Mouse (Mus musculus): ENCODE measurements around the gene Fam136a.

Gene Fam136a

DNA sequence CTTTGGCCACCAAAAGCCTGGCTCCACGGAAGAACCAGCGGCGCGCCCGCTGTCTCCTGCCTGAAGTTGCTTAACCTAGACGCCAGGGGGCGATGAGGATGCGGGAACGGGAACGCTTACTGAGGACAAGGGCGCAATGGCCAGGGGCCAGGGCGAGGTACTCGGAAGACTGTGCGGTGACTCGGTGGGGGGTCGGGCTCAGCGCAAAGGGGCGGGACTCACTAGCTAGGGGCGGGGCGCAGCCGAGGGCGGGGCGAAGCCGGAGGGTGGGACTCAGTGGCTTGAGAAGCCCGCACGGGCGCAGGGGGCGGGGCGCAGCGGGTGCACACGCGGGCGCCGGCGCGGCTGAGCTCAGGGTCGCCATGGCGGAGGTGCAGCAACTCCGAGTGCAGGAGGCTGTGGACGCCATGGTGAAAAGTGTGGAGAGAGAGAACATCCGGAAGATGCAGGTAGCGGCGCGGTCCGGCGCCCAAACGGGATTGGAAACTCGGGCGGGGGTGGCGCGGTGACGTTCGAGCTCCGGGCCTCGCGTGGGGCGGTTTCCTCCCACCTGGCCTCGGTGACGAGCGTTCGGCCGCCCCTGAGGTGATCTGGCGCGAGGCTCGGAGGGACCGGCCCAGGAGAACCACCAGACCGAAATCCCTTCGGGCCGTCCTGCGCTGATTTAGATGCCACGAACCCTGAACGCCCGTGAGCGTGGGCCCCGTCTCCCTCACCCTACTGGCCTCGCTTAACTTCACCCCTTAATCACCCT, at the start of gene Fam136a:
Gene Fam136a, plus strand, starts transcription at position 276 of the 754 bp plus-strand sequence.
- TF ChIP-seq GATA4 (IDR thresholded peaks at IDR 0.05; ENCODE audit: insufficient replicate concordance, low read length) = no peak

DNA sequence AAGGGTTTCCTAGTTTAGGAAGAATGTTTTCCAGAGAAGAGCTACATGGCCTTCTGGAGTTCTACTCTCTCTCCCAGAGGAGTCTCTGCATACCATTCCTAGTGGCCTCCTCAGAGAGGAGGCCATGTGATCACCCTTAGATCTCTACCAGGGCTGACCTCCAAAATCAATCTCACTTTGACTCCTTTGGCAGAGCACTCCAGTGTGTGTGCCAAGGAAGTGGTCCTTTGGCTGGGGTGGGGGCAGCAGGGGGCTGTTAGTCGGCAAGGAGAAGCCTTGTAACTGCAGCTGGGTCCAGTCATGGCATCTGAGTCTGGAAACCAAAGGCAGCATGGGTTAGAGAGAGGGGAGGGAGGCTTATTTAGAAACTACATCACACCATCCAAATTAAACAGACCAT, 48.4 kb upstream of the Fam136a start:
- TF ChIP-seq GATA4 (IDR thresholded peaks at IDR 0.05; ENCODE audit: insufficient replicate concordance, low read length) = no peak

DNA sequence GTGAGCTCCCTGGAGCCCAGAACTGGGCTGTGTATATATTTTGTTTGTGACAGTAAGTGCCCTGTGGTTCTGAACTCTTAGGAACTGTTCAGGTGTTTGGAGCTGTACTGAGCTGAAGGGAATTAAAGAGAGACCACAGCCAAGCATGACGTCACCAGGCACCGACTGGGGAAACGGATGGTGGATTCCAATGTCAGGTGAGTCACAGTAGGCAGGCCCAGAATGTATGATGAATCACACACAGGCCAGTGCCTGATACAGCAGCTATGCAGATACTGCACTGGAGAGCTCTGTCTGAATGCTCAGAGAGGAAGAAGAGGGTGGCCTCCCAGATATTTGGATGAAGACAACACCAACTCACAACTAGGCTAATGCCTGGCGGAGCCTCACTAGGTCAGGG, 46.6 kb upstream of the Fam136a start:
- no peak for TF ChIP-seq GATA4 (IDR thresholded peaks at IDR 0.05; ENCODE audit: insufficient replicate concordance, low read length)

DNA sequence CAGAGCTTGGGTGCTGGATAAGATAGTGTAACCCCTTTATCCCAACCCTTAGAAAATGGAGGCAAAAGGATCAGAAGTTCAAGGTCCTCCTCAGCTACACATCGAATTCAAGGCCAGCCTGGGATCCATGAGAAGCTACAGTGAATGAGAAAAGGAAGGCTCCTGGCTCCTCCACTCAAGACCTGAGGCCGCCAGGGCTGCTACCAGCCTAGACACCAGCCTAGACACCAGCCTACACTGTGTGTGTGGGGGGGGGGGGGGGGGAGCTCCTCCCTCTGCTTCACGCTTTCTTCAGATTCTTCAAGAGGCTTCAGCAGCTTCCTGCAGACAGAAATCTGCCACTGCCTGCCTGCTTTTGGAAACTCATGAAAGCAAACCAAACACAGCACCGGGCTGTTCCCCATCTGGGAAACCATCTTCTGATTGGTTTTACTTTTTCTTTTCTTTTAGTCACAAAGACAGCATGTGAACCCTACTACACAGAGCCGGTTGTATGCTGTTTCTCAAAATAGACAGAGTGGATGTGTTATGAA, 43.3 kb upstream of the Fam136a start:
- no peak for TF ChIP-seq GATA4 (IDR thresholded peaks at IDR 0.05; ENCODE audit: insufficient replicate concordance, low read length)

DNA sequence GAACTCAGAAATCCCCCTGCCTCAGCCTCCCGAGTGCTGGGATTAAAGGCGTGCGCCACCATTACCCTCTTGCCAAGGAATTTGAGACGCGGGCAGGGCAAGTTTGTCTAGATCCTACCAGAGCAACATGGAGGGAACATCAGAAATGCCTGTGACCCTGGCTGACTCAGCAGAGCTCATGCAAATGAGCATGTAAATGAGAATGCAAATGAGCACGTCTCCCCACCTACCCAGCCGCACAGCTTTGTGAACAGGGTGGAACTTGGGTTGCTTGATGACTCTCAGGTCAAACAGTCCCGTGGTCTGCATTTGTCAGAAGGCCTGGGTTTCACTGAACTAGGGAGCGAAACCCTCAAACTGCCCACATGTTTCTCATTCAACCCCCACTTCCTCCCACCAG, 42.5 kb upstream of the Fam136a start:
- TF ChIP-seq GATA4 (IDR thresholded peaks at IDR 0.05; ENCODE audit: insufficient replicate concordance, low read length) = no peak

DNA sequence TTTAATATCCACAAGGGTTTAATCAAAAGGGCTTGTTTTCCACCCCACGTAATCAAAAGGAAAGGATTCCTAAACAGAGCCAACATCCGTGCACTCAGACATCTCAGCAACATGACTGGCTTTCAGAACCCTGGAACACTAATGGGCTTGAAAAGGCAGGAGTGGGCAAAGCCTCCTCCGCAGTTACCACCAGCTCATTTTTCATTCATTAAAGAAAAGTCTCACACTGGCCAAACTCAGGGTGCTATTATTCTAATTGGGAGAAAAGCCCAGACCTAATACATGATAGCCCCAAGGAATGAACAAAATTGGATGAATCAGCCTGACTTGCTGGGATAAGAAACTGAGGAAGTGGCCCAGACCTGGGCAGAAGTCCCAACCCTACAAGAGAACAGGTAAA, 41.0 kb upstream of the Fam136a start:
- no peak for TF ChIP-seq GATA4 (IDR thresholded peaks at IDR 0.05; ENCODE audit: insufficient replicate concordance, low read length)

DNA sequence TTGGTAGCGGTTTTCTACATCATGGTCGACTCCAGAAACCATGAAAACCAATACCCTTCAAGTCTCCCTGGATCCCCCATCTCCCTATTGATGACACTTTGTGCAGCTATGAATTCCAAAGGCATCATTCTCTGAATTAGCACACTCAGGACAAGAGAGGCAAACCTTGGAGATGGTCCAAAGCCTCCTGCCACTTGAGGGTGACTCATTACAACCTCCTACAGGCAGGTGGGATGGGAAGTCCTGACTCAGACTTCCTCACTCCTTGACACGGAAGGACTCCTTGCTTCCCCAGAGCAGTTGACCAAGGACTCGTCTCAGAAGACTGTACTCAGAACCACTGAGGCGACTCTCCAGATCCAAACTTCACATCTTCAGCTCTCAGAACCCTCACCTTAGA, 39.8 kb upstream of the Fam136a start:
- TF ChIP-seq GATA4 (IDR thresholded peaks at IDR 0.05; ENCODE audit: insufficient replicate concordance, low read length) = no peak

DNA sequence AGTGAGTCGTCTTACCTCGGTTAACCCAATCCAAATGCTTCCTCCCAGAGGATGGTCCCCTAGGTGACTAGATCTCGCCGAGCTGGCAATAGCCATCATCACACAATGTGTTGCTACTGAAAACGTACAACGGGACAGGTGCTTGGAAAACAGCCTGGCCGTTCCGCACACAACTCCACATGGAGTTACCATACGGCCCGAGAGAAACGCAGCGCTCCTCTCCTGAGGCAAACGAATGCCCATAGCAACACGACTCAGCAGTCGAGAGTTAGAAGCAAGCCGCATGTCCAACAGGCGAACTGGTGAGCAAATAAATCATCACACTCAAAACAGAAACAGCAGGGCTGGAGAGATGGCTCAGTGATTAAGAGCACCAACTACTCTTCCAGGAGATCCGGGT, 38.6 kb upstream of the Fam136a start:
- TF ChIP-seq GATA4 (IDR thresholded peaks at IDR 0.05; ENCODE audit: insufficient replicate concordance, low read length) = no peak

DNA sequence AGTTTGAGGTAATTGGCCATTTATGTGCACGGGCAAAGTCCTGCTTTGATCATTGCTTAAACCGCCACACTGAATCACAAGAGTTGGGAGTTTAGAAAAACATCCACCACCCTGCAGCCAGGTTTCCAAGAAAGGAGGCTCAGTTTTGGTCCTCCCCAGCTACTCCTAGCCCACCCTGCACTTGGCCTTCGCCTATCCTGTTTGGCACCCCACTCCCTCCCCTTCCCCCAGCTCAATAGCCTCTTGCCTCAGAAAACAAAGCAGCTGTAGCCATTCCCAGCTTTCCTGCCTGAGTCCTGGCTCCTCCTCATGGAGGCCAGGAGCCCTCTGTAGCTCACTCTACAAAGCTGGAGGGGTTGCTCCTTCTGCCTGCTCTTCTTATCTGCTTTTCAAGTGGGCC, 37.1 kb upstream of the Fam136a start:
- TF ChIP-seq GATA4 (IDR thresholded peaks at IDR 0.05; ENCODE audit: insufficient replicate concordance, low read length) = no peak

DNA sequence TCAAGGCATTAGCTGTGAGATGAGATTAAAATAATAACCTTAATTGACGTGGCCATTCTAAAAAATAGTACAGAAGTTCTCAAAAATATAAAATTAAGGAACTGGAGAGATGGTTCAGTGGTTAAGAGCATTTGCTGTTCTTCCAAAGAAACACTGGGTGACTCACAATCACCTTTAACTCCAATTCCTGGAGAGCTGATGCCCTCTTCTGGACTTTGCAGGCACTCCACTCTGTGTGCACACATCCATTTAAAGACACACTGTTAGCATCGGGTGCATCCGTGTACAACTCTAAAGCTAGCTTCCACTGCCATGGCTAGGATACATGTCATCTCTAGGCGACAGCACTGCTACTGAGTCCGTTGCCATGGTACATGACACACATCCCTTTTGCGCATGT, 35.5 kb upstream of the Fam136a start:
- no peak for TF ChIP-seq GATA4 (IDR thresholded peaks at IDR 0.05; ENCODE audit: insufficient replicate concordance, low read length)

DNA sequence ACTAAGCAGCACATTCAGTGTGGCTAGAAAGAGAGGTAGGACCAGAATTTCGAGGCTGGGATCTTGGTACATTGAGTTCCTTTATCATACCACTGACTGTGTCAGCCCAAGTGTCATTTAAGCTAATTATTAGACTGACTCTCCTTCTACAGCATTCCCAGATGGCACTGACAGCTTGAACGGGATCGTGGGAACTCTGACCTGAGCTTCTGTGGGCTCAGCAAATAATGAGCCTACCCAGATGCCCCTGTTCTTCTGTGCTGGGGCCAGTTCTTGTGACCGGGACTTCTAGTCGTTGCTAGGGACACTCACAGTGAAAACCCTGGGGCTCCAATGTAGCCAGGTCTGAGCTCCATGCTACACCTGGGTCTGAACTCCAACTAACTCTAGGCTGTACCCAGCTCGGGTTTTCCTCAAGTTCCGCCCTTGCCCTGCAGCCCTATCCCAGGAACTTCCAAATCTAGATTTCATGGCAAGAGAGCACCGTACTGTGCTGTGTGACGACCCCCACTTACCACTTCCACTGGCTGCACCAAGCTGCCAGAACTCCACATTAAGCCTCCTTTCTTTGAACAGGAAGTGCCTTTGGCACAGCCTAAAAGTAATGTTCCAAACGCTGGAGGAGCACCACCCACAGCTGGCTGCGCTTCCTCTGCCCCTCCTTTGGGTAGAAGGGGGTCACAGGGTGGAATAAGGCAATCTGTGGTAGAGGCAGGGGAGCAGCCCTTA, 30.2 kb upstream of the Fam136a start:
- no peak for TF ChIP-seq GATA4 (IDR thresholded peaks at IDR 0.05; ENCODE audit: insufficient replicate concordance, low read length)

DNA sequence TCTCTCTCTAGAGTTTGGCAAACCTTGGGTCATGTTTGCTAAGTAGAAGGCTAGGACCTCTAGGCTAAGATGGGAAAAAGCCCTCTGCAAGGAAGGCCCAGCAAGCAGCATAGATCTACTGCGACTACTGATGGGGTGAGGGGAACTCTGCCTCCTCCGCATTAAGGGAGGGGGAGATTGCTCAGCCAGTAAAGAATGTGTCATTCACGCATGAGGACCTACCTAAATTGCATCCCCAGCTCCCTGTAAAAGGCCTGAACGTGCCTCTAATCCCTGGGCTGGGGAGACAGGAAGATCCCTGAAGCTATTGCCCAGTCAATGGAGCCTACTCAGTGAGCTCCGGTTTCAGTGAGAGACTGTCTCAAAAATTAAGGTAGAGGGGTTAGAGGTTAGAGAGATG, 29.6 kb upstream of the Fam136a start:
- TF ChIP-seq GATA4 (IDR thresholded peaks at IDR 0.05; ENCODE audit: insufficient replicate concordance, low read length) = no peak

DNA sequence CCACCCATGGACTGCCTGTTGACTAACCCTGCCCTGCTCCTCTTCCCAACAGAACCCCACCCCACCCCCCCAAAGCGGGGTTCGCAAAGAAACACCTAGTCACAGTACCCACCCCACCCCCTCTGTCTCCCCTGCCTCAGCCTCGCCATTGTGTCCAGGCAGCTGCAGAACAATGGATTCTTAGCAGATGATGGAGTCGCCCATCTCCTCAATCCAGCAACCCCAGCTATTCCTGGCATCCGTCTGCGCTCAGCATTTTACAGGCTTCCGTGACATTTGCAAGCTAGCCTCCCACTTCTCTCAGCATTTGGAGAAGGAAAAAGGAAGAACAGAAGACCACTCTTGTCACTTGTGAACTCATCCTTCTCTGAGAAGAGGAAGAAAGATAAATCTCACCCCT, 21.8 kb upstream of the Fam136a start:
- TF ChIP-seq GATA4 (IDR thresholded peaks at IDR 0.05; ENCODE audit: insufficient replicate concordance, low read length) = no peak

DNA sequence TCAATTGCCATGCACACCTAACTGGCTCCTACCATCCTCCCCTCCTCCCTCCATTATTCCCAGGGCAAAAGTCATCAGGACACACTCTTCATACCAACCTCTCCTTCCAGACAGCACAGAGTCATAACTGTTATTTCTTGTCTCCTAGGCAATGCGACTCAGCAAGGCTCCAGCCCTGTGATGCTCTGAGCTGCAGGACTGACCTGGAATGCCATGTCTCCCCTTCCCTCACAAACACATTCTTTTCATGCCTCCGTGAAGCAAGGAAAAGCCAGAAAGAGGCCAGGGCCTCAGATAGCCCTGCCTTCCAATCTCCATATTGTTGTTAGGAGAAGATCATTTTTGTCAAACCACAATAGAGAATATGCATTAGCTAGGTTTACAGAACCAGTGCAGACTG, 19.4 kb upstream of the Fam136a start:
- TF ChIP-seq GATA4 (IDR thresholded peaks at IDR 0.05; ENCODE audit: insufficient replicate concordance, low read length) = no peak

DNA sequence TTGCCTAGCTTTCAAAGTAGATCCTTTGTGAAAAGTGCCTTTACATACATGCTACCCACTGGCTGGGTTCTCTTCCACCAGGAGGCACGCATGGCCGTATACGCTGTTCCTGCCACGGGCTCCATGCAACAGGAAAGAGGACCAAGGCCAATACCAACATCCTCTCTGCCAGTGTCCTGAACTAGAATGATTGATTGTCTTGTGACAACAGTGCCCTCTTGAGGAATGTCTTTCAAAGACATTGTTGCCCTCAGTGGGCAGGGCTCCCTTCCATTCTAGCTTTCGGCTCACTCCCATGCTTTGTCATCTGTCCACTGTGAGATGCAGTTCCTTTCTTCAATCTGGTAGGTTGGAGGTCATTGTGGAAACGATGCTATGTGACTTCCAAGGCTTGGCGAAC, 16.2 kb upstream of the Fam136a start:
- TF ChIP-seq GATA4 (IDR thresholded peaks at IDR 0.05; ENCODE audit: insufficient replicate concordance, low read length) = no peak

DNA sequence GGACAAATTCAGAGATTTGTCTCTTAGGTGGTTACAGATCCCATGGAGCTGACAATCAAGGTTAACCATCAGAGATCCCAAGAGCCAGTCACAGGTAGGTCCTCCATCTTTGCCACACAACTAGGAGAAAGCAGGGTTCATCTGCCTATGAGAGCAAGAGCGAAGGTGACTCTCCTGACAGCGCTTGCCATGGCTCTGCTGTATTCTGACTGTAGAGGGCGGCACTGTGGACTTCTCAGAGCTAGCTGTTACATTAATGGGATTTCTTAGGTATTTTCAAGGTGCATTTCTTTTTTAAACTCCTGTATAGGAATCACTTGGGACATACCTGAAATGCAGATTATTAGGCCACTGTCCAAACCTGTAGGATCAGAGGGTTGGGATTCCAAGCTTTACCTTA, 10.5 kb upstream of the Fam136a start:
- TF ChIP-seq GATA4 (IDR thresholded peaks at IDR 0.05; ENCODE audit: insufficient replicate concordance, low read length) = no peak

Measured in liver, adult (tissue).